Mouse (Mus musculus) heart, adult 8-10 months (tissue): ENCODE measurements at regions not wholly inside any gene's neighbourhood (a gene's known extent, or its start where the extent isn't known, plus 50 kb on each side); places are given as distances from the start of the nearest gene placed in this dataset.
A peak's percentile ranks its signal among the peaks of the same experiment; 100 is the strongest.

Source experiments
- DNase-seq: peaks from one replicate; pipeline ENCODE4 v3.0.0; 2022; ENCODE audit warnings: low spot score

DNA sequence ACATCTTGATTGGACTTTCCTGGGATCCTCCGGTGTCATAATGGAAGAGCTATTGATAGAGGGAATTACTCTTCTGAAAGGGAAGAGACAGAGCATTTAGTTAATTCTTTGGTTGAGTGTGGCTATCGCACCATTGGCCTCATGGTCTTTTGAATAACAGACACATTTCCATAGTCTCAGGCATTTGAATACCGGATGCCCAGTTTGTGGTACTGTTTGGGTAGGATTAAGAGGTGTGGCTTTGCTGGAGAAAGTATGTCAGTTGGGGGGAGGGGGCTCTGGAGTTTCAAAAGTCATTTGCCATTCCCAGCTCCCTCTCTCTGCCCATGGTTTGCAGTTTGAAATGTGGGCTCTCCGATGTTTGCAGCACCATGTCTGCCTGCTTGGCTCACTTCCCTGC lies 139.4 kb upstream of the Smim15 start:
- DNase-seq, result no peak

DNA sequence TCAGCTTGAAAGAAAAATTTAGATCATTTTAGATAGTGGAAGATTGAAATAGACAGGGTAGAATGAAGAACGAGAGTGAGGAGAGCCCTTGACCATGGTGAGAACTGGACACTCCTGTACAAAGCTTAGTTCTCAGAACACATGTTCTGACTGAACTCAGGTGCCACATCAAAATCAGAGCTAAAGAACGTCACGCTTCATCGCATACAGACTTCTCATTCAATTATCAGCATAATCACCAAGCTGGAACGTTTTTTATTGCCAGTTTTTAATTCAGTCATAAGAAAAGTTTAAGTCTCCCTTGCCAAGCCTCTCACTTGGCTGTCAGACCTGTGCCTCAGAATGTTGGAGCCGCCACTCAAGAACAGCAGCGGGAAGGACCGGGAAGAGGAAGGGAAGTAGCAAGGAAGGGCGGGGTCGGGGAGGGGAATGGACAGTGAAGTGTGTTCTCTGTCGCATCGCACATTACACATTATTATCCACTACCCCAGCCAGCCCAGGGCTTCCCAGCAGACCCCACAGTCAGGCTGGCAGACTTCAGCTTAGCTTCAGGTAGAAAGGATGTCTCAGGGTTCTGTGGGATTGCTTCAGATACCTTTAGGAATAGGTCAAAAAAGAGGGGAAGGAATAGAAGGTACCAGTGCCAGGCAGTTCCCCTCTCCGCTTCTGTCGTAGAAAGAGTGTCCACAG lies 140.1 kb upstream of the Smim15 start:
- no peak for DNase-seq

DNA sequence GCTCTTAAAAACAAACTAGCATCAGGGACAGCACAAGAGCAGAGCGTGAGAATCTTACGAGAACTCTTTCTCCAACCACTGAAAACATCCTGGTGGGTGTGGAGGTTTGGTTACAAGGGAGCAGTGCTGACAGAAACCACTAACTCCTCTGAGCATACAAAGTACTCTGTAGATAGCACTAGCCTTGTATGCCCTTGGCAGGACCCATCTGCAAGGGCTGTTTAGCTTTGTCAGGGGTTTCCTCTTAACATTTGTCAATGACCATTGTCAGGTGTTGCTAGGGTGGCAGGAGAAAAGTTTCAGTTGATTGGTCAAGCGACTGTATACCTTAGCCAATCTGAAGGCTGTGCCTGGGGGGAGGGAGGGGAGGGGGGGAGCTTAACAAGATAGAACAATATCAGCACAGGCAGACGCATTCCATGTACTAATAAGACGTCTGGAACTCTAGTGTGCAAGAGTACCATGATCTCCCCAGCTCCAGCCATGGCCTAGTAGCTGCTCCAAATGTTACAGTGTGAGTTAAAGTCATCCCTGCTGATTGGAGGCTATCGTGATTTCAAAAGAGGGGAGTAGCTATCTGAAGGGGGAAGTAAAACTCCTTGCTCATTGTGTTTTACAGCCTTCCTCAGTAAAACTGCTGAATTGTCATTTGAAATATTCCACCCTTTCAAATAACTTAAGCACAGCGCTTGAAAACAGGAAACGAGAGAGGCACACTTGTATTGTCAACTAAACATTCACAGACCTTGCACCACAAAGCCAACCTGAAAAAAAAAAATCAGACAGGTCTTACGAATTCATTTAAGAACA lies 140.9 kb upstream of the Smim15 start:
- no peak for DNase-seq

DNA sequence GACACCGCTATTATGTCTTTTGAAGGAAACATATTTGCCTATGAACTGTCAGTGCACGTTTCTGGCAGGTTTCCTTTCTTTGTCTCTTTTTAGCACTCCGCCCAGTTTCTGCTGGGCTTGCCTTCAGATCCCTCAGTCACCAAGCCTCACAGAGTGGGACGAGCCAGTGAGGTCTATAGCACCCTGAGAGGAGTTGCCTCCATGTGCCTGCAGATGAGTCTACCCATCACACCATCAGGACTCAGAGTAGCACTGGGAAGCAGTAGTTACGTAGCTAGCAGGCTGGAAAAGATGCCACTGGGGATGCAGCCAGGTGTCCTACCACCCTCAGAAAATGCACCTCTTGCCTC lies 141.5 kb upstream of the Smim15 start:
- DNase-seq, result no peak

DNA sequence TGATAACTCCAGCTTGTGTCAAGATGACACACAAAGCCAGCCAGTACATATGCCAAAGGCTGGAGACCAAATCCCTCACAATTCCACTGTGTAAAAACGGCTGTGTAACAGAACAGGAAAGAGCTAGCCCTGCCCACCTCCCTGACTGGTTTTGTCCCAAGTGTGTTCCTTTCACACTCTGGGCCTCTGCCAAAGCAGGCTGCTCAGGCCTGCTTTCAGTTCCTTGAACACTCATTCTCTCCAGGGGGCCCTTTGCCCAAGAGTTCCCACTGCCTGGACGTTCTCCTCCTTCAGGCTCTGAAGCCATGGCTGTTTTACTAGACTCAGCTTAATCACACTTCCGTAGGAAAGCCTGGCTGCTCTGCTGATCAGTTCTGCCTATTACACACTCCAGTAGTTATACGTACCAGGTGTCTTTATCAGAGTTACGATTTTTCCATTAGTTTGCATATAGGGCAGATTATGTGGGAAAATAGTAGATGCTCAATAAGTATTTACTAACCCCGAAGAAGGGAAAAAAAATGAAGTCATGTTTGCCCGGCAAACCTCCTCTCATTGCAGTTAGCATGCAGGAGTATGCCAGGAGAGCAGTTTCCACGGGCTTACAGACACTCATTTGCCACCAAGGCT lies 144.5 kb upstream of the Smim15 start:
- peak; percentile 47 for DNase-seq

DNA sequence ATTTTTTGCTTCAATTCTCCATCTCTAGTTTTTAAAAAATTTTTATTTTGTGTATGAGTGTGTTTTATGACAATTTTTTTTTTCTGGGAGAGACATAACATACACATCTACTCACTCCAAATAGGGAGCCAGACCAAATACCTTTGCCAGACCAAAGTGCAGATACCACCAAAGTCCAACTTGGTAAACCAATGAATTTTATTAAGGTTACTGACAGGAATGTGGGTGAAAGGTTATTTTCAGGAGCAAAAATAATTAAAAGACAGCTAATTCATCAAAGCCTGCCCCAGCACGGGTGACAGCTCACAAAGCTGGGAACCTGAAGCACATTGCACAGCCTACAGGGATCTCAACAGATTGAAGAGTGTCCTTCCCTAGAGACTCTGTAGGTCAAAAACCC lies 146.6 kb upstream of the Smim15 start:
- DNase-seq, result no peak

DNA sequence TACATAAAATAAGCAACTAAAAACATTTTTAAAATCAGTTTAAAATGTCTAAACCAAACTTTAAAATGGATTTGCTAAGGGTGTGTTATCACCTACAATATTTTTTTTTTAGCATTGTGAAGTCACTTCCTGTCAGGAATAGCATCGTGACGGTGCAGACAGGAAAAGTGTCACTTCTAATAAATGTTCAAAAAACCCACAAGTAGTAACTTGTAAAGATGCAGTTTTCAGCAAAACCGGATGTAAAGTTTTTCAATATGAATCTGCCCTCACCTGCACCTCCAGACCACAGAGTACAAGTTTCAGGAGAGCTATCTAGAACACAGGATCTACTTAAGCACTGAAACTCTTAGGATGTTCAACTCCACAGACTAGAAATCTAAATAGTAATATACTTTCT lies 147.1 kb upstream of the Smim15 start:
- no peak for DNase-seq

DNA sequence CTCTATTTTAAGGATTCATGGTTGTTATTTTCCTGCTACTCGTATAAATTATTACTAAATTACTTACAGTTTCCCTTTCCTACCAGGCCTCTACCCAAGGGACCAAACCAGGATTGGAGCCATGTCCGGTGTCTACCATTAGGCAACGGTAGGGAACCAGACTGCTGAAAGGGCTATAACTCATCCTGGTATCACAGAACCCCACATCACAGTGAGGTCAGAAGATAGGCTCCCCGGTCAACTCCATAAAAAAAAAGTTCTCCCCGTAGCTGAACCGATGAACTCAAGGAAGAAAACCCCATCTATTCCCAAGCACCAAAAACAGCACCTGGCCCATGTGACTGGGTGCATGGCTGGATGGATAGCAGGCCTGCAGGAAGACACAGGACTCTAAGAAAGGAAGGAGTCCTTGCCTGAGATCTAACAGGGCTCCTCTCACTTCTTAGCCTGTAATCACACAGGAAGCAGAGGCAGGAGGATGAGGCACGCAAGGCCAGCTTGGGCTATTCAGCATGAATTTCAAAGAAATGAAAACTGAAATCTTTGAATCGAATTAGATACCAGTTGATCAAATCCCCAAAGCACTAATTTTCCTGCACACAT lies 150.6 kb upstream of the Smim15 start:
- no peak for DNase-seq

DNA sequence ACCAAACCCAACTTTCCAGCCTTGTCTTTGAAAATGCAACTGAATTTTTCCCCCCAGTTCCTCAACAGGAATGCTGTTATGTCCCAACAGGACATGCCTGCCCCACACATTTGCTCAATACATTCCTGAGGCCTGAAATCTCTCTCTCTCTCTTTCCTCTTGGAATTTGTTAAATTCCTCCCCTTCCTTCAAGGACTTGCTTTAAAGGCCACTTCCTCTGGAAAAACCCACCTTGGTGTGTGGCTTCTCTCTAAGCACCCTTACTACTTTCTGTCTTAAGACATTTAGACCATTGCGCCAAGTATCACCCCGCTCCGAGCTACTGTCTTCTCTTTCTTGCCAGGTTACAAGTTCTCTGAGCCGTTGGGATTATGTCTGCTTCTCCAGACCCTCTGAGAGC lies 151.2 kb upstream of the Smim15 start:
- DNase-seq, result no peak

DNA sequence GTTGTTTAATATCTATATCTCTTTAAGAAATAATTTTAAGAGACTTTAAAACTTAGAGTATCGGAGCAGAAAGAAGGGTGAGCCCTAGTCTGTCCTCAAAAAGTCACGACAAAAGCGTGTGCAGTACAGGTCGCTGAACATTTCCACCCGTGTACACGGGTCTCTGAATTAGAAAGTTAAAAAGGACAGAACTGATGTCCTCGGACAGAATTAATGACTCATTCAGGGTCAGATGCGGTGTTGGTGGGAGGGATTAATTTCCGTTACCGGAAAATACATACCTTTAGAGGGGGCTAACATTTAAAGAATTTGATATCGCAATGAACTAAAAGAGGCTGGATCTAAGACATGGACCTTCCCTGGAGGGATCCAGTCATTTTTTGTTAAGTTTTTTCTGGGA lies 152.3 kb upstream of the Smim15 start:
- no peak for DNase-seq

DNA sequence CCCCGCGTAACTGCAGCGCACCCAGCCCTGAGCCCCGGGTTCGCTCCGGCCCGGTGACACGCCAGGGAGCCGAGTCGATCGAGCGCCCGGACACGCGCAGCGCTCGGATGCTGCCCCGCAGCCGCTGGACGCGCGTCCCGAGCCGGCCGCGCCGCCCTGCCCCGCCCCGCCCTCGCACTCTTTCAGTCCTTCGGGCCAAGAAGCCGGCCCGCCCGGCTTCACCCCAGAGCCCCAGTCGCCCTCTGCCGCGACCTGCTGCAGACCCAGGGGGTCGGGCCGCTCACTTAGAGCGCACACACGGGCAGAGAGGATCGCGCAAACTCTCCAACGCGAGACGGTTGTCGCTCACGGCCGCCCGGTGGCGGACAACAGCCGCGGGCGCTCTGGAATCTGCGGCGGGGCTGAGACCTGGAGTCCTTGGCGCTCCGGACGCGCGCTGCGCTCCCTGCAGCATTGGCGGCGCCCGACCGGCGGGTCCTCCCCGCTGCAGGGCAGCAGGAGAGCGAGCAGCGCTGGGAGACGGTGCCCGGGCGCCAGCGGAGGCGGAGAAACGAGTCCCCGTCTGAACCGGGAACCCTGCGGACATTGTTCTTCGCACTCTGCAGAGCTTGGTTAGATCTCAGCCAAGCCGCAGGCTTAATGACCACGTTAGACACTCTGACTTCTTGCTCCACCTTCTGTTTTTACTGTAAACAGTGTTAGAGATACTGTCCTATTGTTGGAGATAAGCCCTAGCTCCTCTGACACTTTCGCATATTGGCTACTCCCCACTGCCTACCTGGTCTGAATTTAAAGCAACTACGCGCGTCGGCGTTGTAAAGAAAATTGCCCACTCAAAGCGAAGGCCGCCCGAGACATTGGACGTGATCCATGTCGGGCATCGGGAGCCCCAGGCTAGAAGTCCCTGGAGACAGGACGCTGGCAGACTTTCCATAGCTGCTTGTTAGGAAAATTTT lies 153.1 kb upstream of the Smim15 start:
- peak; percentile 55 for DNase-seq

DNA sequence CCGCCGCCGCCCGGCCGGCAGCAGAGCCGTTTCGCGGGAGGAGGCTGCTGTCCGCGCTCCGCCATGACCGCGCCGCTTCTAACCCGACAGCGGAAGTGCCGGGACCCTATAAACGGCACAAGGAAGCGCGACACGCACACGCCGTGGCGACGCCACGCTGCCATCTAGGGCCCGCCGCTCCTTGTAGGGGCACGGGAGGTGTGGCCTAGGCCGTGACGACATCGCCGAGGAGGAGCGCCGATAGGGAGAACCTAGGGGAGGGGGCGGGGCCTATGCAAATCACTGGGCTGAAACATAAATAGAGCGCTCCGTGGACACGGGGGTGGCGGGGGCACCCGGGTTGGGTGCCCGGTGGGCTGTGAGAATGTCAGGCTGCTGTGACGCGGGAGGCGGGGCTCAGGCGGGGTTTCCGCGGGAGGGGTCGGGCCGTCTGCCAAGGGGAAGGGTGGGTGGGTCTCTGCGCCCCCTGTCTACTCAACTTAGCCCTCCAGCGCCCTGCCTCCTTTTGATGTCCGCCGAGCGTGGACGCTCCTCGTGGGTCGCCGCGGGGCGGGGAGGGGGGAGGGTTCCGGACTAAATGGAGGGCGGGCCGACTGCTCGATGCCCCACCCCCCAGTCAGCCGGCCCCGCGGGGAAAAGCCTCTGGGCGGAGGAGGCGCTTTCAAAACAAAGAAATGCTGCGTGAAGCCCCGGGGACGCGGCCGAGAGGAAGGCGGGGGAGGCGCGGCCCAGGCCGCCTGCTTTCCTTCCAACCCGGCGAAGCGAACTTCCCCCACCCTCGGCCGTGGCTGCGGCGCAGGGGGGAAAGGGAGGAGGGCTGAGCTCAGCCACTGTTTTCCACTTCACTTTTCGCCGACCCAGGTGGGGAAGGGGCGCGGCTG lies 154.0 kb upstream of the Smim15 start:
- DNase-seq, result peak; percentile 98

- no peak for DNase-seq
Measured at GRCm38 (mm10) chr13:107889588-107889984, 154.7 kb upstream of the Smim15 start.

DNA sequence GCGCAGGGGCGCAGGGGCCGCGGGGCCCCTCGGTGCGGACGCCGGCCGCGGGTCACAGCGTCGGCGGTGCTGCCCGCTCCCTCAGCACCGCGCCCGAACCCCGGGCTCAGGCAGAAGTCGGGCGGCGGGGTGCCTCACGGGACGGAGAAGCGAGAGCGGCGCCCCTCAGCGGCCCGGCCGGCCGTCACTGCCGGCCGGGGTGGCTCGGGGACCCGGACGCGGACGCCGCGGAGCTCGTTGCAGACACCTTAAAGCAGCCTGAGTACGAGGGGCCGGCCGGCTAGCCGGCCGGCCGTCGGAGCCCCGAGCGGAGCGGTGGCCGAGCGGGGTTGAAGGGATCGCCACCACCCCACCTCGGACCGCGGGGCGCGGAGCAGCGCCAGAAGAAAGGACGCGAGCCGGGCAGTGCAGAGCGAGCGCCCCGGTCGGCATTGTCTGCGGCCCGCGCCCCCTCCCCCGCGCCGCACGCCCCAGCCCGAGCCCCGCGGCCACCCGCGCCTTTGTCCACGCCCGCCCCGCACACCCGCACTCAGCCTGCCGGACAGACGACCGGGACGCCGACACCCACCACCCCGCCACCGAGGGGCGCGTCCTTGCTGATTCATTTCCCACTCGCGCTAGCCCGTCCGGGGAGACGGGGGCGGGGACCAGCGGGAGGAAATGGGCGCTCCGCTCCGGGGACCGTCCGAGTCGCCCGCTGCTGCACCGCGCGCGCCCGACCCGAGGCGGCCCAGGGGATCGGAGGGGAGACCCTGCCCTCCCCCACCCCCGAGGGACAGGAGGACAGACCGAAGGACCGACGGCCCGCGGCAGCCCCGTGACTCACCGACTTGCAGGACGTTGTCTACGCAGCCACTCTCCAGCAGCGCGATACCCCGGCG lies 155.4 kb upstream of the Smim15 start:
- peak; percentile 58 for DNase-seq

DNA sequence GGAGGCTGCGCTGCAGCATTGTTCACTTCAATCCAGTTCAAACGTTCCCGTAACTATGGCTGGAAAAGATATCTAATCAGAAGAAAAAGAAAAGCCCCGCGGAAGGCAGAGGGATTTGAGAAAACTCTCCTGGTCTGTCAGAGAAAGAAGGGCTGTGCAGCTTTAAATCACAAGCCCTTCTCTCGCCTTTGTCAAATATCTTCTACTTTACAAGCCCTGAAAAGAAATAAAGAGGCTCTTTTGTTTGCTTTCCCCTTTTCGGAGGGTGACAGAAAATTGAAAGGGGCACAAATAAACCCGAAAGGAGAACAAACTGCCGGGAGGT lies 156.1 kb upstream of the Smim15 start:
- DNase-seq, result no peak

DNA sequence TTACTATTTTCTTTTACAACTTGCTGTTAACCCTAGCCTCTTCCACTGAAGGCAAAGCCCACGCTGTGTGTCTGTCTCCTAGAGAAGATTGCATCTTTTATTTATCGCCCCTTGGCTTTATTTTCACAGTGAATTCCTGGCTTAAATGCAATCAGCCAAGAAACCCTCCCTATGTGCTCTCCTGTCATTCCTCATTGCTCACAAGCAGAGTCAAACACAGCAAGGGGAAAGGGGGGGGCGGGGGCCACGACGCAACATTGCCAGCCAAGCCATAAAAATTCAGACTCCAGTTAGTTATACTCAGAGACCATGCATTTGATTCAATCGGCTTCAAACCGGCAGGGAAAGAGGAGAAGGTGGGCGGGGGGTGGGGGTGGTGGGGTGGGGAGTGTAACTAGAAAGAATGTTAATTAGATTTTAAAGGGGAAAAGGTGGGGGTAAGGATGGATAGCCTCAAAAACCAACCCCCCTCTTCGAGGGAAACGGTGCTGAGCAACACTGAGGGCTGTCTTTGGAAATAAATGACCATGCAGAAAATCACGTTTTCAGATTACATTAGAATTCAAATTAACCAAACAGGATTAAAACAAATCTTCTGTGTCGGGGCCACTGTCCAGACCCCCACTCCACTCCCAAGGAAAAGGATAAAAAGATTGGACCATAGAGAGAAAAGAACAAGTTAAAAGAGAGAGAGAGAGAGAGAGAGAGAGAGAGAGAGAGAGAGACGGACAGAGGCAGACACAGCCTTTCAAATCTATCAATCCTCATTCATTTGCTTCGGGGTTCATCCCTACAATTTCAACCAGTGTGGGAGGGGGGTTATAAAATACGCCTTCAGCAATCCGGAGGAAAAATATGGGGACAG lies 156.6 kb upstream of the Smim15 start:
- DNase-seq, result no peak

GRCm38 (mm10) chr13:107884836-107885235 lies 159.4 kb upstream of the Smim15 start:
- no peak for DNase-seq

DNA sequence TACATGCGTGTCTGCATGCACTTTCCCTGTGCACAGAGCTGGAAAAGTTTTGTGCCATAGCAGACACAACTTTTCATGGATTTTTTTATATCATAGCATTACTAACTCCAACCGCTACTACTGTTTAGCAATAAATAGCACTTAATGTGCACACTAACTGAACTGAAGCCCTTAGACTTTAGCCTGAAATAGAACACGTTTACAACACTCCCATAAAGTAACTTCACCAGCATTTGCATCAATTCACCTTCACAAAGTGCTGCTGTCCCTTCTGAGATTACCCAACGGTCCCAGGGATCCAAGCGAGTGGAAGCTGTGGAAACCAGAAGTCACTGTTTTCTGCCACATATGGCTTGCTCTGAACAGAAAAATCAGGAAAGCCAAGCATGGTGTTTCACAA lies 161.9 kb upstream of the Smim15 start:
- DNase-seq, result no peak

DNA sequence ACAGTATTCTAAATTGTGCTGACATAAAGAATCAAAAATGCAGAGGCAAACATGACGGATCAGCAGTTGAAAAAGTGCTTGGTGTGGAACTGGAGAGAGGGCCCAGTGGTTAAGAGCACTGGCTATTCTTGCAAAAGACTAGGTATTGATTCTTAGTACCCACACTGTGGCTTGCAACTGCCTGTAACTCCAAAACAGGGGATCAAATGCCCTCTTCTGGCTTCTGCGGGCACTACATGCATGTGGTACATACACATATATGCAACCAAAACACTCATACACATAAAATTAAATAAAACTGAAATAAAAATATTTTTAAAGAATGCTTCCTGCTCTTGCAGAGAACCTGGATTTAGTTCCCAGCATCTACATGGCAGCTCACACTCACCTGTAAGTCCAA lies 163.7 kb upstream of the Smim15 start:
- DNase-seq, result no peak
